Mouse (Mus musculus) bone marrow macrophage, adult 2 months (primary cell): Measurements from ENCODE around the gene Alg5.

Experiments
- CTCF ChIP-seq: IDR thresholded peaks from 2 replicates; pipeline ENCODE4 v1.5.1; 2012; ENCODE audit warnings: low read depth, mild to moderate bottlenecking, low read length, moderate library complexity
- POLR2A ChIP-seq: IDR thresholded peaks from 2 replicates; pipeline ENCODE4 v1.6.1; 2012; ENCODE audit warnings: mild to moderate bottlenecking, low read depth, low read length, borderline replicate concordance

GRCm38 (mm10) chr3:54793762-54794161 lies 58.4 kb downstream of the Alg5 start:
- TF ChIP-seq CTCF (no peak), POLR2A (no peak)
